Mouse (Mus musculus) retina, postnatal 1 day (tissue): ENCODE data around the gene Olfml2b.
A peak's percentile ranks its signal among the peaks of the same experiment; 100 is the strongest.

ENCODE experiments used
- DNase-seq: peaks from one replicate; pipeline ENCODE4 v3.0.0-alpha.2; 2012

The Olfml2b gene

DNA sequence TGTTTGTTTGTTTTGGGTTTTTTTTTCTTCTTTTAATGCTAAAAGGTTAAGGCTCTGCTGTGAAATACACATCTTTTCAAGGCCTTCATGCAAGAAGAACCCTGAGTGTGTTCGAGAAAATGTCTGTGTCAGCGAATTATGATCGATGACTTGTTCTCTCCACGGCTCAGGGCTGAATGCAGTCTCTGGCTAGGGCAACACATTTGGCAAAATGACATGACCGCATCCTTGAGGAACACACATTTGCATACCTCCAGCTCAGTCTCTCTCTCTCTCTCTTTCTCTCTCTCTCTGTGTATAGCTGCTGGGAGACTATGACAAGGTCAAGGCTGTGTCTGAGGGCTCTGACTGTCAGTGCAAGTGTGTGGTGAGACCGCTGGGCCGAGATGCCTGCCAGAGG is 3.0 kb downstream of the Olfml2b start:
- DNase-seq: no peak

DNA sequence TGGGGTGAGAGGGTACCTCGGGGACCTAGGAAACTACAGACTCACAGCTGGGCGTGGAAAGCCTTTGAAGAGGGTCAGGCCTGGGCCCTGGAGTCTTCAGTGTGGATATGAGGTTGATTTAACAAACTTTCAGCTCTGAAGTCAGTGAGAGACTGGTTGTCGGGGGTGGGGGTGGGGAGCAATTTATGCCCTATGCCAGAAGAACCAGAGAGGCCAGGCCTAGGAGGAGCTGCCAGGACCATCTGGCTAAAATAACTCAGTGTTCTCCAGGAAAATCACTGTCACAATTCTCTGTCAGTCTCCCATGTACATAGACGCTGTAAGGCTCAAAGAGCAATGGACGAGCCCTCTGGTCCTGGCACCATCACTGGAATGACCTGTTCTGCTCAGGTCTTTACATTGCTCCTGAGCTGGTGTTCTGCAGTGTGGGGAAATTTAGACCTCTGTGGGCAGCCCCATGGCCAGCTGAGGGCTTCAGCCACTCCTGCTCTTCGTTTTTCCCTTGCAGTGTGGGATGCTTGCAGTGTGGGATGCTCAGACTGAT is 3.7 kb downstream of the Olfml2b start:
- DNase-seq: no peak

DNA sequence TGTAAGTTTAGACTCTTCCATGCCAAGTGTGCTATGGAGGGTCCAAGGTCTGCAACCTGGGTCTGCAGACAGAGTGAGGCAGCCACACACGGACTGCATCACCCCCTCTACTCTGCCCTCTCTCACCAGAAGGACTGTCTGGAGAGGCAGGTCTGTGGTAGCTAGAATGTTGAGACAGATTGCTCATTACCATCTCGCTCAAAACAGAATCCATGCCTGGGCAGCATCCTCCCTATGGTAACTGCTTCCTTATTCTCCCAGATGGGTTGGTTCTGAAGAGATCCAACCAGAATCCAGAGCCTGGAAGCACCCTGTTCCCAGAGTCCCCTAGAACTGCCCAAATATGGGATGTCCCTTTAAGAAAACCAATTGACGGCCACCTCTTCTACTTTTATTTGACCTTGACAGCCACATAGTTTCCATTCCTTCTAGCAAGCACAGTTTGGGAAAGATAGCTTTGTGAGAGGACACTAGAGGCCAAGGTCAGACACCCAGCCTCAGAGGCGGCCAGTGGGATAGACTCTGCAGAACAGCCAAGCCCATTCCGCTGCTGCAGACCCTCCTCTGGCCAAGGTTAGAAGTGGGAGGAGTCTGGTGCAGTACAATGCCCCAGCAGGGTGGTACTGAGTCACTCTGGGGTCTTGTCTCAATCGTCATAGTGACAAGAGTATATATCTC is 6.9 kb downstream of the Olfml2b start:
- no peak for DNase-seq

DNA sequence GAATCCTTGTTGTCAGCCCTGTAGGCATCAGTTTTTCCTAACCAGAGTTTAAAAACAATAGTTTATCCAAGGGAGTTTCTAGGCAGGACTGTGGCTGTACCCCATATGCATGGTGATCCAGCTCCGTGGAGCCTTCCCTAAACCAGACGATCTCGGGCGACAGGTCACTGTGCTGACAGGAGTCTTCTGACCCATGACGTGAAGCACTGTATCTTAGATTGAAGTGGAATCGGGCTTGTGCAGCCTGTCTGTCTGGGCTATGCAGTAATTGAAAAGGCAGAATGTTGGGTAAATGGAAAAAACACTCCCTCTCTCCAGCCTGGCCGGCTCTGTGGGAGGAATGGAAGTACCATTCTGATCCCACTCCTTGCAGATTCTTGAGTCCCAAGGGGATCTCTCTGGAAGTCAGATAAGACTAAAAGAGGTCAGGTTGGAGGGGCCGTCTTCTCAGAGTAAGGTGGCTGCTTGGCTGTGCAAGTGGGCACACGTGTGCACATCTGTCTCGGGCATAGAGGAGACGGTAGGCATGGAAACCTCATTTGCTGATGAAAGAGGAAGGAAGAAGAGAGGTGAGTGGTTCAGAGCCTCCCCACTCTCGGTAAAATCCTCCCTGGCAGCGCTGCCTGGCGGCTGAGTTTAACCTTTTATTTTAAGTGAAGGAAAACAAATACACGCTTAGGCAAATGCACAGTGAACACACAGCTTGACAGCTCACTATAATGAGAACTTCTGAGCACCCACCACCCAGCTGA is 7.8 kb downstream of the Olfml2b start:
- no peak for DNase-seq

DNA sequence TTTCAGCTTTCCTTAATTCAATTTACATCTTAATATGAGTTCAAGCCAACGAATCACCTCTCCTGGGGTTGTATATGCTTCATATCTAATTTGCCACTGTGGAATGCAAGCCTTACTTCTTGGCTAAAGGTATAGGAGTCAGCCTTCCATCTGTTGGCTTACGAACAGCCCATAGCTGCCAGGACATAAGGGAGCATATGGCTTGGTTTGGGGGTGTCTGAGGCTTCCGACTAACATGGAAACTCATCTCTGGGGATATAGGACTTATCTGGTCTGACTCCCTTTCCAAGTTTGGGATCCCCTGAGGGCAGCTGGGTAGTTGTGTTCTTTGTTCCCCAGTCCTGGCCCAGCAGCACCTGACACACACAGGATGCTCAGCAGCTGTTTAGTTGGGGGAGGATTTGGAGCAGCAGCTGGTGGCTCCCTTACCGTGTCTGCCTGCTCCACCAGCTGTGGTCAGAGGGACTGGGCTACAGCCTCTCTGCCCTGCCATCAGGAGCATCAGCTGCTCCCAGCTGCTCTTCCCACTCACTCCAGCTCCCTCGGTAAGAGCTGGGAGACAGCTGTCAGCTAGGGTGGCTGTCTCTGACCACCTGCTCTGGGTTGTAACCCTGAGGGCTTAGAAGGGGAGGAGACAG is 11.1 kb downstream of the Olfml2b start:
- peak; percentile 77 for DNase-seq

DNA sequence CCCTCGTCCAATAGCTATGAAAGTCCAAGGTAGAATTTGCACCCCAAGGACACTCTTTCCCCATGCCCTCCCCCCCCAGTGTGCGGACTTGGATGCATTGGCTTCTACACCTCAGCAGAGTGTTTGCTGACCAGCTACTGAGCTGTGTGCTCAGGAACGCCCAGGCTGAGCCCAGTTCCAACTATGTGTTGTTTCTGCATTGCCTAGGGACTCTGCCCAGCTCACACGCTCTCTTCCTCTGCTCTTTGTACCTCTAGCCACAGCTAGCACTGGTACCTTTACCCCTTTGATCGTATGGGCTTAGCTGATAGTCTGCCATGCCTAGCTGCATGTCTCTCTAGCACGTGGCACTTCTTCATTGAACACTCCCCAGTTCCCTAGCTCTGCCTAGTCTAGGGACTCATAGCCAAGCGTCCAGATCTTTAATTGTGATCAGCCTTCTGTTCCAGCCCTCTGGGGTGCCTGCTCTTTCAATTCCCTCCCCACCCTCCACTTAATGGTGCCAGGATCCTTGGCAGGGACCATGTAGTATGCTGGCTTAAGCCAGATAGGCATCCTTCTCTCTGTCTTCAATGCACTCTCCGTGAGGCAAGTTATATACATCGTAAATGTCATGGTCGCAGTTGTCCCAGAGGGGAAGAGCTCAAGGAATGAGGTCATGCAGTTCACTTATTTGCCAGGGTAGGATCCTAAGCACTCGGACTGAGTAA is 12.3 kb downstream of the Olfml2b start:
- DNase-seq: no peak

DNA sequence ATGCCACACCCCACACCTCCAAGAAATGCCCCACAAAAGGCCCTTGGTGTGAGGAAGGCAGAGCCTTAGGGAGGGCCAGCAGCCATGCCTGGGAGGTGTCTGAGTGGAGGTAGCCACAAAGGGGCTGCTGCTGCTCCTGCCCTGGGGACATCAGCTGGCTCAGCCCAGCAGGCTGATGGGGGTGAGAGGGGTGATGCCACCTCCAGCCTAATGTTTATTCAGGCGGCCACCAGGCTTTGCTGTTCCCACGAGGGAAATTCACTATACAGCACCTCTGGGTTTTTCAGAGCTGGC is 12.8 kb downstream of the Olfml2b start:
- DNase-seq: peak; percentile 20

DNA sequence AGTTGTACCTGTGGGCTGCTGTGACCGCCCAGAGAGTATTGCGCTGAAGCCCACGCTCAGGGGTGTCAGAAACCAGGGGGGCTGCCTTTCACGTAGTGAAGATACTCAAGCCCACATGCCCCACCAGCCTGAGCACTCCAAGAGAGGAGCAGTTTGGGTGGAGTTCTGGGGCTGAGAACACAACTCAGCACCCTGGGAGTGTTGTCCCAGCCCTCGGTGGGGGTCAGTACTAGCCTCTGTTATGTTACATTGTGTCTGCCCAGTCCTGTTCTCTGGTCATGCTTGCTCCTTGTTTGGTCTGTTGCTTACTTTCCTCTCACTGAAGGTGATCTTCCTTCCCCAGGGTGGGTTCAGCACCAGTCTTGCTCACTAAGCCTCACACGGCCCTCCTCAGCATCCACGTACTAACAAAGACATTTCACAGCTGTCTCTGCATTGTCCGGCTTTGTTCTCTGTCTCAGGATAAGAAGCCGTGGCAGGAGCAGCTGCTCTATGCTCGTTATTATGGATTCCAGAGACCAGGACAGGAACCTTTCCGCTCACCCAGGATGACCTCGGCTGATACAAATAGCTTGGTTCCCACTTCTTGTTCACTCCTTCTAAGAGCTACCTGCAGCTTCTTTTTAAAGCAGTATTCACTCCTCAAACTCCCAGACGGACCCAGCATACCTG is 13.4 kb downstream of the Olfml2b start:
- DNase-seq: peak; percentile 63

DNA sequence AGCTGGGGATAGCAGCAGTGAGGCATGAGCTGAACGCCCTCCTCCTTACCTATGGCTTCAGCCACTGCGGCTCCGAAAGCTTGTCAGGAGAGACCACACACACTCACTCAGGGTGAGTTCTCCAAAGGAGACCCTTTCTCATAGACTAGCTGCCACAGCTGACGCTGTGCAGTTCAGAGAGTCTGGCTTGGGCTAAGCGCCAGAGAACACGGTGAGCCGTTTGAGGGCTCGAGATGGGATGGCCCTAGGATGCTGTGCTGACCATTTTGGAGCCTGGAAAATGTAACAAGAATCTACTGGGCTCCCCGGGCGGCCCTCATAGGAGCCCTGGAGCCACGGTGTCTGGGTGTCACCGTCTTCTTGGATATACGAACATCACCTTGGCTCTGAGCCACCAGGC is 14.9 kb downstream of the Olfml2b start:
- DNase-seq: no peak

DNA sequence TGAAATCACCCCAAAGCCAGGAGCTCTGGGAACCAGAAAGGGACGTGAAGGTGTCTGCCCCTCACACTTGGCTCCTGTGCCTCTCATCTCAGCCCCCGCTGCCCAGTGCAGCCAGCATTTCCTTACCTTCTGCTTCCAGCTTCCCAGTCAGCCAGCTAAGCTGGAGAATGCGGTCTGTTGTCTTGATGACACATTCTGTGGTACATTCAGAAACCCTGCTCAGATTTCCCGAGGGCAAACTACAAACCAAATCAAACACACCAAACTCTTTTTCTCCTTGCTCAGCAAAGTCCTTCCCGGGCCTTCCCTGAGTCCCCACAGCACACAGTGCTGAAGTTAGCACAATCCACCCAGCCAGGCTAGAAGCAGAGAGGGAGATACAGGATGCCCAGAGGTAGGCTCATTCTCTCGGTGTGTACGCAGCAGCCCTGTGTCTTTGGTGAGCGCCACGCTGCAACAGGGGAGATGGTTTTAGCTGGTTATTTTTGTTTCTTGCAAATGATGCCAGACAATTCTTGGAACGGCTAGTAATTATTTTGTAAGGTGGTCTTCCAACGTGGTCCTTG is 20.4 kb downstream of the Olfml2b start:
- no peak for DNase-seq

DNA sequence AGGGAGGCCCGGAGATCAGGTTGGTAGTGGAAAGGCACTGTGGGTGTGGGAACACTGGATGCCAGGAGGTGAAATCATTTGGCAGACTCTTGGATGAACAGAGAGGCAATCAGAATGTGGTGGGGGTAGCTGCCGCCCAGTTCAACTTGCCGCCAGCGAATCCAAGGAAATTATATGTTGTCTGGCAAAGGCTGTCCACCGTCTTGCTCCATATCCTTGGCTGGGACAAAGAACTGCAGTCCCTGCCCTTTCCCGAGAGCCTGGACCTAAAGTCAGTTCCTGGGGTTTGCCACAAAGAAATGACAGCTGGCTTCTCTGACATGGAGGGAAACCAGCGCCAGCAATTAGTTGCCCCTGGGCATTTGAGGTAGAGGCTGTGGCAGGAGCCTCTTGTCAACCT is 20.9 kb downstream of the Olfml2b start:
- no peak for DNase-seq

DNA sequence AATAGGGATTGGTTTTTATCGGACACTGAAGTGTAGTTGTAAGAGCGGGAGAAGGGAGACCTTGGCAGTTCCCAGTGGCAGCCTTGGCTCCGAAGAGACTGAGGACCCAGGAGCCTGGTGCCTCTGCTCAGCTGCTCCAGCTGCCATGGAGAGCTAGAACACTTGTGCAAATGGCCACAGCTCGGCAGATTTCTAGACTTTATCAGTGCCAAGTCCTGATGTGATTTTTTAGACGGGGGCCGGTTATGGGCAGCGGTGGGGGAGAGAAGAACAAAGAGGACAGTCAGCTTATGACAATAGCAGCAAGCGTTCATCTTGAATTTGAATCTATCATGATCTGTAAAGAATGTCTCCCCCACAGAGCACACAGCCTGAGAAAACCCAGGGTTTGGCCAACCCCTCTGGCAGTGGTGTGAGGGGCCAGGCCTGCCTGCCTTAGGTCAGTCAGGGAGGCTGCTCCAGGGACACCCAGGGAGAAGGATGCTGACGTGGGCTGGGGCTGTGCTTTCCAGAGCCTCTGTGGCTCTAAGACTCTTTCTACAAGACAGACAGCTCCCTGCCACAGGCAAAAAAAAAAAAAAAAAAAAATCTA is 29.9 kb downstream of the Olfml2b start:
- DNase-seq: peak; percentile 51

DNA sequence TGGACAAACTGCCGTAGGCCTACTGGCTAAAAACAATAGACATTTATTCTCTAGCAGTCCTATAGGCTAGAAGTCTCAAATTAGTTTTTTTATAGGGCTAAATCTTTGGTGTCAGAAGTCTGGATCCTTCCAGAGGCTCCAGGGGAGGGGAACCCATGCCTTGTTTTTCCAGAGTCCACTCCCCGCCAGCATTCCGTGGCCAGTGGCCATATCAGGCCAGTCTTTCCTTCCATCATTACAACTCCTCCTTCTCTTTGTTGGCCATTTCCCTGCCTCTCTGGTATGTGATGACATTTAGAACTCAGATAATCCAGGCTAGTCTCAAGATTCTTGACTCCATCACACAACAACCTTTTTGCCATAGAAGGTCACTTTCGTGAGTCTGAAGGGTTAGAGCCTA is 33.3 kb downstream of the Olfml2b start:
- DNase-seq: no peak

DNA sequence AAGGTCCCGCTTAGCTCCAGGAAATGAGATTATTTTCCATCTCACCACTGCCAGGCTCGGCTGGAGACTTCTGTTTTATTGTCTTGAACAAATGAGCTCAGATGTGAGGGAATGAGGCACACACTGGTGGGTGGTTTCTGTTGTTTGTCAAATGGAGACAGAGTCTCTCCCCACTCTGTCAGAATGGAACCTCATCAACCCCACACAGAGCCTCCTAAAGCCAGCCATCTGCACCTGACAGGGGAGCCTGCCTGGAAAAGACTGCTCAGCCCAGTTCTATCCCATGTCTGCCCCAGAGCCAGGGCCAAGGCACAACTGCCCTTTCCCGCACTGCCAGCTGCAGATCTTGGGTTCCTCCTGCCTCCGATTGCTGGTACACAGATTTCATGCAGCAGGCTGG is 34.5 kb downstream of the Olfml2b start:
- no peak for DNase-seq

DNA sequence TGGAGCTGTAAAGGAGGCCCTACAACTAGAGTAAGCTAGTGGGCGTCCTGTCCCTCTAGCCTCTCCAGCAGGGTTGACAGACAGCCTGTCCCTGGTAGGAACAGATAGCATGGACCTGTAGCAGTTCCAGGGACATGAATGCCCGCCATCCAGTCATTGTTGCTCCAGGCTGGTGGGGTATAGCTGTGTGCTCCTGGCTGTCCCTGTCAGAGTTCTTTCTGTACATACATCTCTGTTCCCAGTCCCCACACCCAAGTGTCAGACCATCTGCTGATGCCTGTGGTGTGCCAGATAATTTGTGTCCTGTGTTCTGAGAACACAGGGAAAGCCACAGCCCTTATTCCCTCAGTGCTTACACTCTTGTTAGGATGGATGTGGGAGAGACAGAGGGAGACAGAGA is 35.3 kb downstream of the Olfml2b start:
- no peak for DNase-seq

DNA sequence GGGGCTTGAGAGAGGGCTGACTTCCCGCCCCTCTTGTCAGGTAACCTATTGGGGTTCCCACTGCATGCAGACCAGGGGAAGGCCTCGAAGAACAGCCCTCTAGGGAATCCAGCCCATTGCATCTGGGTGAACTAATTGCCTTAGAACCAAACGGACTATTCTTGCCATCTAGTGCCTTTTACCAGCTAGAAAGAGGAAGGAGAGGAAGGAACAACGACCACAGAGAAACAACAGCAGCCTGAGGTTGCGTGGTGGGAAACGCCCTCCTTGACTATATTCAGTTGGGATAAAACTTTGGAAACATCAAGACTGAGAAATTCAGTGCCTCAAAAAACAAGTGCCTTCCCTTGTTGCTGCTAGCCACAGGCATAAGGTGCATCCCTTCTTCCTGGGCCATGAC is 39.5 kb downstream of the Olfml2b start:
- no peak for DNase-seq

DNA sequence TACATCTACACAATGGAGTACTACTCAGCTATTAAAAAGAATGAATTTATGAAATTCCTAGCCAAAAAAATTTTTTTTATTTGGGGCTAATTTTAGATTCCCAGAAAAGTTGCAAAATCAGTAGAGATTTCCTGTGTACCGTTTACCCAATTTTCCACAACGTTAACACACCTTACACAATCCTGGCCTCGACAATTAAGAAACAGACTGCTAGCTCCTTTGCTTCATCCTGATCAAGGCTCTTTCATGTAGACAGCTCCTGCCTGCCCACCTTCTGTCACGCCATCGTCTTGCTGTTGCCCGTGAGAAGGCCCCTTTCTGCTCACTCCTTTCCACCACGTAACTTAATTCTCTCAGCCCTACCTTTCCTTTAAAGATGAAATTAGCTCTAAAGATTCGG is 45.4 kb downstream of the Olfml2b start:
- no peak for DNase-seq

DNA sequence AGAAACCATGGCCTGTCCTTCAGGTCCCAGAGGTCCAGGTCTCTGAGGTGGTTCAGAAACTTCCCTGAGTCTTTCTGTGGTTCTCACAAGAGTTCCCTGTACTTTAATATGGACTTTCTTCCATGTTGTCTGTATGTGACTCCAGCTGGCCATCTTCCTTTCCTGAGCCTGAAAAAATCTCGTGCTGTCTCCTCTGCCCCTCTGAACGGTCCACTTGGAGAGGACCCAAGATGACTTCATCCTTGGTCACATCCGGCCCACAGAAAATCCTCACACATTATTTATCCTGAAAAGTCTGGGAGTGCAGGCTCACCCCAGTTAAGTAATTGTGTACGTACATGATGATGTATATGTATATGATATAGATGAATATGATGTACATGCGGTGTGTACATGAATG is 47.0 kb downstream of the Olfml2b start:
- DNase-seq: no peak

DNA sequence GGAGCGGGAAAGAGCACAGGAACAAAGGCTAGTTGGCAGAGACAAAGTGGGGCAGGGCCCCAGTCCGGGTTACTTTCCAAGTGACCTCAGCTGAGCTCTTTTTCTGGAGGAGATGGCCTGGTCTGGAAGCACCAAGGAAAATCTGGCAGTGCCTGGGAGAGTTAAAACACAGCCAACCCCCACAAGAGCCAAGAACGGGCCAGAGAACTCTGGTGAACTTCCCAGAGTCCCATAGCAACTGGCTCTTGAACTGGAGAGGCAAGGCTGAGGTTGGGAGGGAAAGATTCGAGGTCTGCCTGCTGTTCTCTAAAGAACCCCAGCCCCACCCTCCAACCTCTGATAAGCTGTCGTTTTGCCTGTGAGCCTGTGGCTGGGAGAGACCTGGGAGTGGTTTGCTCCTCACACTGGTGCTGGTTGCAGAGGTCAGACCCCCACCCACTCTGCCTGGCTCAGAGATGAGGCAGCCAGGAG is 50.5 kb downstream of the Olfml2b start:
- DNase-seq: no peak

DNA sequence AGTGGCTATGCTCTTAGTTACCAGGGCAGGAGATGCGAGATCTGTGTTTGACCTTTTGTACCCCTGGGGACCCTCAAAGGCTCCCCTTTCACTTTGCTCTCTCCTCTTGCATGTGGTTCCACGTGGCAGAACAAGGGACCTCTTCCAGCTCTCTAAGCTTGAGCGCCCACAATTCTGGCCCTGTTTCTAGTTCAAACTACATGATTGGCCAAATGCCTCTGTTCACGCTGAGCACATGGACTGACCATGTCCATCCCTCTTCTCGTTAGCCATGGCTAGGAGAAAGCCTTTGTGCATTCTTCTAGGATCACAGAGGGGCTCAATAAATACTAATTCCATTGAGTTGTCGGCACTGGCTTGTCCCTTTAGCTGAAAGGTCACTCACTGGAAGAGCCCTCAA is 51.0 kb downstream of the Olfml2b start:
- no peak for DNase-seq

DNA sequence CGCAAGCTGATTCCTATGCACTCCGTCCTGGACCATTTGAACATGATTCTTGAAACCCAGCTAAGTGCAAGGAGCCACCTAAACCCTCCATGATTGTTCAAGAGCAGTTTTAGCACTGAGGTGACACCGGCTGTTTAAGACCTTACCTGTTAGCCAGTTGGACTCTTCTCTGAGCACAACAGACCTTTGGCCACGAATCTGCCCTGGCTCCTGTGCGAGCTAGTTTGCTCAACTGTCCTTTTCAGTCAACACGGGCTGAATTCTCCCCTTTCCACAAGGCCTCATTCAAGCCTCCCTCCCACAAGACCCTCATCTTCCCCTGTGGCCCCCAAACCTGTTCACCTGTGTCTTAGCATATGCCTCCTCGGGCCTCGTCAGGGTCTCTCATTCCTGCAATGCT is 52.7 kb downstream of the Olfml2b start:
- DNase-seq: no peak

DNA sequence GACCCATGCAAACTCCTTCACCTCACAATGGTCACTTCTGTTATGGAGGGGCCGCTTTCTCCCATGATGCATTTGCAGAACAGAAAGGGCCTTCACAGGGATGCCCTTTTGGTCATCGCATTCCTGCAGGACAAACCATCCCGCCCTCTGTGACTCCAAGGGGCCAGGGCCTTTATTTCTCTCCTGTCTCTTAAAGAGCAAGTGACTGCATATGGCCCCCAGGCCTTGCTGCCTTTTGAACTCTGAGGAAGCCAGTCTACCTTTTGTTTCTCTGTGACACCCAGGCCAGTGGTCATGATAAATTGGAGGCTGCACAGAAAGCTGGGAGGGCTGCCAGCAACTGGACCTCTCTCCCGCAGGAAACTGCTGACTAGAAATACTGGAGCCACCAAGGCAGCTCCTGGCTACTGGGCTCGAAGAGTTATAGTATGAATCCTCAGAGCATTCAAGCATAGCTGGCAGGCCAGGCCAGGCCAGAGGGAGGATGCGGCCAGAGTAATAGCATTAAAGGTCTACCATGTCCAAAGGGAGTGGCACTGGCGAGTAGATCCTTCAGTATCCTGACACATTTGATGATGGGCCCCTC is 53.5 kb downstream of the Olfml2b start:
- no peak for DNase-seq
